Mouse (Mus musculus) lung, adult 2 months (tissue): ENCODE data around the gene Zfp326. TPM values are rescaled to one million over a fixed set of nuclear protein-coding genes. Genes with fewer than 3 reads are reported as not detected.

Source experiments
- DNase-seq: peaks from one replicate; pipeline ENCODE4 v3.0.0; 2022
- H3K4me1 ChIP-seq: fragments of 200-500 bp; 2 replicates; pipeline ENCODE4 v1.6.1; 2011; ENCODE audit warnings: low read length; ENCODE audit not compliant: control insufficient read depth, insufficient read depth
- H3K4me3 ChIP-seq: fragments of 200-500 bp; replicated peaks from 2 replicates; pipeline ENCODE3; 2011; ENCODE audit warnings: low read depth, mild to moderate bottlenecking, control low read depth, low read length; ENCODE audit errors: extremely low read depth
- CTCF ChIP-seq: fragments of 200-500 bp; IDR thresholded peaks from 2 replicates; pipeline ENCODE4 v1.5.1; 2011; ENCODE audit warnings: mild to moderate bottlenecking, low read length, control low read depth; ENCODE audit not compliant: insufficient read depth
- POLR2A ChIP-seq: fragments of 200-500 bp; IDR thresholded peaks from 2 replicates; pipeline ENCODE4 v1.6.1; 2011; ENCODE audit warnings: low read depth, mild to moderate bottlenecking, control low read depth, low read length, borderline replicate concordance; ENCODE audit errors: extremely low read depth
- WGBS: fragments of 180-500 bp; shearing (Covaris S2); methylation state at CpG from one replicate; pipeline ENCODE4 v1.1.7; 2018; 5-methylcytosine and 5-hydroxymethylcytosine counted together
- polyA plus RNA-seq: library from polyadenylated mRNA; depleted of rRNA; stranded (reverse); fragments of >200 nt; gene quantifications from 2 replicates; pipeline ENCODE4 v1.2.3, GENCODE M21; 2012

The Zfp326 gene
- polyA plus RNA-seq, 1 experiment, result 11.7 TPM

DNA sequence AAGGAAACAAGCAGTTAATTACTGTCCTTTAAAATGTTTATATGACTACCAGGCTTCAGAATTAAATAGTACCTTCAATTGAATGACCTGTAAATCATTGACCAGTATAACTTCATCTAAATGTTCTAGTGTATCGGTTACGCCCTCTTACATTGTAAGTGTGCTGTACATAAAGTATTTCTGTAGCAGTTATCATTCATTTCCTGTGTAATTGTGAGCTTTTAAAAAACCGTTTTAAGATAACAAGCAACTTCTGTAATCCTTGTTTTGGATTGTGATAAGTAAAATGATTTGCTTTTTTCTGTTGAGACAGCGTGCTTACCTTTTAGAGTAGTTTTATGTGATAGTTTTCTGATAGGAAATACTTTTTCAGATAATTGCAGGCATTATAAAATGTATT lies 11.0 kb downstream of the Zfp326 start:
- TF ChIP-seq POLR2A, result no peak
- no peak for TF ChIP-seq CTCF
- no peak for DNase-seq
- 54% methylated on average over 4 of the region's 4 CpGs for WGBS
- Histone ChIP-seq H3K4me3 (no peak overlapping the region), H3K4me1 (peaks cover 2% of the 10 kb centered on the region)

- TF ChIP-seq CTCF (no peak), POLR2A (no peak)
- Histone ChIP-seq H3K4me3 (no peak overlapping the region), H3K4me1 (no peaks in the 10 kb centered on the region; the same call in 1 of the 2 replicates)
- 87% methylated on average over 4 of the region's 4 CpGs for WGBS
- DNase-seq, result no peak
These were observed 21.8 kb downstream of the Zfp326 start for GRCm38 (mm10) chr5:105898161-105898560.

DNA sequence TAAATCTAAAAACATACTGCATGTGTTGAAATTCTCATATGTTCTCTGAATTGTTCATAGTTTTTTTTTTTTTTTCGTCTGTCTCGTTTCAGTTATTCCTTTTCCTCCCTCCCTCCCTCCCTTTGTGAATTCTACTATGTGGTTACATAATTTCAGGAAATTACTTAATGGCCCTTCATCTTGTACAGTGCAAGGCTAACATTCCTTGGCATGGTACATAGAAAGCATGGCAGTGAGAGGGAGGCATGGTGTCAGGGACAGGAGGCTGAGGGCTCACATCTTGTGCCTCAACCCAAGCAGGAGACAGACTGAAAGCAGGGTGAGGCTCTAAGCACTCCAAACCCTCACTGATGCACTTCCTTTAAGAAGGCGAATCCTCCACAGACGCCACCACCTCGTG lies 32.8 kb downstream of the Zfp326 start:
- WGBS, result 54% methylated on average over 5 of the region's 5 CpGs
- H3K4me3 ChIP-seq, result no peak overlapping the region
- no peak for DNase-seq
- H3K4me1 ChIP-seq, result peaks cover 10% of the 10 kb centered on the region
- TF ChIP-seq POLR2A, result no peak
- TF ChIP-seq CTCF, result no peak

- H3K4me3 ChIP-seq, result no peak overlapping the region
- WGBS, result 82% methylated on average over 3 of the region's 3 CpGs
- no peak for DNase-seq
- peaks cover 10% of the 10 kb centered on the region for H3K4me1 ChIP-seq
- TF ChIP-seq CTCF (no peak), POLR2A (no peak)
These were observed 33.3 kb downstream of the Zfp326 start for GRCm38 (mm10) chr5:105909671-105910070.

DNA sequence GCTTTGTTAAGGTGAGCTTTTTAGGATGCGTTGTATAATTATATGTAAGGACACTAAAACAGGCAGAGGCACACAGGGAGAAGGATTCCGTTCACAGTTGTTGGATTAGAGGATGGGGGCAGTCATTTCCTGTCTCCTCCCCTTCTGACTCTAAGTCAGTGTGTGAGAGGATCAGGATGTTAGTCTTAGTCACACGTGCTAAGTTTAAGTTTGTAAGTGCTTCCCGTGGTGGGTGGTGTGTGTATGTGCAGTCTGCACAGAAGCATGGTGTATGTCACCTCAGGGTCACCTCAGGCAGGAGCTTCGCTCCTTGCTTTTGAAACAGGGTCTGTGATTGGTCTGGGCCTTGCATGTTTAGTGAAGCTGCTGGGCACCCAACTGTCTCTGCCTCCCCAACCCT lies 35.1 kb downstream of the Zfp326 start:
- Histone ChIP-seq H3K4me1 (peaks cover 10% of the 10 kb centered on the region), H3K4me3 (no peak overlapping the region)
- TF ChIP-seq POLR2A (no peak), CTCF (no peak)
- 37% methylated on average over 5 of the region's 5 CpGs for WGBS
- no peak for DNase-seq

DNA sequence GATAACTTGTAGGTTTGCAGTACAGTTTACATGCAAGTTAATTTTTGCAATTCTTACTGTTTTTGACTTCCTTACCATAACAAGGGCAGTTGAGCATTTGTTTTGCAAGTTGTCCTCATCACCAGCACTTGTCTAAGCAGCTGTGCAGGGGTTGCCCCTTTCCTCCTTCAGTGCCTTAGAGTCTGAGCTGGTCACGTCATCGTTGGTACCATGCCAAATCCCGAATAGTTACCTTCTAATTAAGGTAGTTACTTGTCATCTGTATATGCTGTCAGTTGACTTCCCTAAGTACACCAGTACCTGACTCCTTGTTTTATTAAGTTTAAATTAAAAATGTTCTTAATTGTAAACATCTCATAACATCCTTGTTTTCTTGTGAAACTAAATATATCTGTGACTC lies 41.0 kb downstream of the Zfp326 start:
- no peaks in the 10 kb centered on the region for H3K4me1 ChIP-seq
- no peak for TF ChIP-seq CTCF
- DNase-seq, result no peak
- 88% methylated on average over 3 of the region's 3 CpGs for WGBS
- H3K4me3 ChIP-seq, result no peak overlapping the region

DNA sequence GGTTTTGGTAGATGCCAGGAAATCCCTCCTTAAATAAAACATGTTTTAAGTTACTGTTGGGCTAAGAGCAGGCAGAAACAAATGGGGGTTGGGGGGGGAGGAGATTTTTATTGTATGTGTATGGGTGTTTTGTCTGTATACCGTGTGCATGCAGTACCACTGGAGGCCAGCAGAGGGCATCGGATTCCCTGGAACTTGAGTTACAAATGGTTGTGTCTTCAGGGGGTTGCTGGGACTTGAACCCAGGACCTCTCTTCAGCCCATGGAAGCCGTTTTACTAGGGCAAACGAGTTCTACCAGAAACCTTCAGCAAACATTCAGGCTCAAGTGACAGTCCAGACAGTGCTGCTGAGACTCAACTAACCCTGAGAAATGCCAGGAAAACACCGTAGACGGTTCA lies 41.9 kb downstream of the Zfp326 start:
- peak; percentile 51 for TF ChIP-seq CTCF
- TF ChIP-seq POLR2A, result no peak
- 85% methylated on average over 6 of the region's 6 CpGs for WGBS
- no peaks in the 10 kb centered on the region for H3K4me1 ChIP-seq
- no peak for DNase-seq
- no peak overlapping the region for H3K4me3 ChIP-seq

DNA sequence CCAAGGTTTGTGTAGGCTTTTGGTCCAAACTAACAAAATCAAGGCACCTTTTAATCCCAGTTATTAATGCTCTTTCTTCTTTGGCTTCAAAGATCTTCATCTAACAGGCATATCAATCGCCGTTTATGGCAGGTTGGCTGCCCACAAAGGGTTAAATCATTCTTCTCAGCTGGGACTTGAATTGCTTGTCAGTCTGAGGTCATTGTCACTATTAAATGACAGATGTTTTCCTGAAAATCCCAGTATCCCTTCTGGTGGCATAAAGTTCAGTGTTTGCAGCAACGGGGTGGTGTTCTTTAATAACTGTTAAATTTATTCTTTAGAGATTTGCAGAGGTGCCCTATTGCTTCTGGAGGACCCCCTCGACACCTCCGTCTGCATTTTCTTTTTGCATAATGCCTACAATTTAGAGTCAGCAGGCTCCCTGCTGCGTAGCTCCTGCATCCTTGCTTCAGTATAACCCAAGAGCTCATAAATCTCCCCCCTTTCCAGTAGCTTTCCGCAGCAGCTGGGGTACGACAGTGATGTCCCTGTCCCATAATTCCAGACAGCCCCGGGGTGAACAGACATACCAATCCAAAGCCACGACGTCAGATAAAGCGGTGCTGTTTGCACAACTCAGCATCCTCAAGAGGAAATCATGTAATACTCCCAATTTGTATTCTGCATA lies 46.6 kb downstream of the Zfp326 start:
- Histone ChIP-seq H3K4me1 (no peaks in the 10 kb centered on the region), H3K4me3 (no peak overlapping the region)
- 80% methylated on average over 12 of the region's 12 CpGs for WGBS
- no peak for DNase-seq
- no peak for TF ChIP-seq CTCF
- no peak for TF ChIP-seq POLR2A

DNA sequence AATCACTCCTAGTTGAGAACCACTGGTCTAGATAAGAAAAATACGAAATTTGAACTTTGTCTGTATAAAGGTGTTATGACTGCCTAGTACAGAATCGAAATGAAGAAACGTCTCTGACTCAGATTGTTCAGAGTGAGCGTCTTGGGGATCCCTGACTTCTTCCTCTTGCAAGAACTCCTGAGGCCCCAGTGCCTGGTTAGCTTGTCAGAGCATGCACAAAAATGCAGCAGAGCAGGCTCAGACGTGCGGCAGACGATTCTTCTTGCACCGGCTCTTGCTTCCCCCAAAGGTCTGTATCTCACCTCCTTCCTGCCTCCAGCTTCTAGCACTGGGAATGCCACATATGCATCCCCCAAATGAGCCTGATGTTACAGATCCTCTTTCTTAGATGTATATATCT lies 48.0 kb downstream of the Zfp326 start:
- Histone ChIP-seq H3K4me1 (no peaks in the 10 kb centered on the region), H3K4me3 (no peak overlapping the region)
- TF ChIP-seq CTCF (no peak), POLR2A (no peak)
- WGBS, result 87% methylated on average over 8 of the region's 8 CpGs
- DNase-seq, result no peak

GRCm38 (mm10) chr5:105925568-105926255 lies 49.3 kb downstream of the Zfp326 start:
- no peaks in the 10 kb centered on the region for H3K4me1 ChIP-seq
- no peak for DNase-seq
- WGBS, result 67% methylated on average over 14 of the region's 14 CpGs
- no peak overlapping the region for H3K4me3 ChIP-seq
- no peak for TF ChIP-seq POLR2A
- TF ChIP-seq CTCF, result 0 out of 2 replicates have a peak, but pooled peaks have one; percentile 23
